Mouse (Mus musculus) testis, adult 2 months (tissue): ENCODE results near the gene Ctns.

ENCODE experiments used
- CTCF ChIP-seq: fragments of 200-500 bp; IDR thresholded peaks from 2 replicates; pipeline ENCODE4 v1.5.1; 2012; ENCODE audit warnings: low read depth, mild to moderate bottlenecking, inconsistent platforms, low read length, moderate library complexity; ENCODE audit not compliant: control insufficient read depth, insufficient read depth, insufficient replicate concordance
- POLR2A ChIP-seq: fragments of 200-500 bp; IDR thresholded peaks from 2 replicates; pipeline ENCODE4 v1.6.1; 2012; ENCODE audit warnings: low read depth, mild to moderate bottlenecking, inconsistent platforms, low read length, moderate library complexity; ENCODE audit not compliant: control insufficient read depth

- no peak for TF ChIP-seq POLR2A
- no peak for TF ChIP-seq CTCF
Observed at GRCm38 (mm10) chr11:73146975-73147365, 51.9 kb downstream of the Ctns start.
